Mouse (Mus musculus) right cerebral cortex, postnatal 36 days (tissue): ENCODE data around the gene Sh3pxd2b.
A peak's percentile ranks its signal among the peaks of the same experiment; 100 is the strongest.

Source experiments
- DNase-seq, 2 experiments: peaks; one replicate each; pipeline ENCODE4 v3.0.0; 2022; ENCODE audit warnings: low spot score in 2 of 2, mixed read lengths in 1 of 2

Gene Sh3pxd2b

GRCm38 (mm10) chr11:32340476-32341473, 6.8 kb upstream of the Sh3pxd2b start:
- DNase-seq = peak in 1 of 2 experiments; percentile 65

- DNase-seq = no peak
These were observed 4.8 kb upstream of the Sh3pxd2b start for GRCm38 (mm10) chr11:32342770-32343191.

DNA sequence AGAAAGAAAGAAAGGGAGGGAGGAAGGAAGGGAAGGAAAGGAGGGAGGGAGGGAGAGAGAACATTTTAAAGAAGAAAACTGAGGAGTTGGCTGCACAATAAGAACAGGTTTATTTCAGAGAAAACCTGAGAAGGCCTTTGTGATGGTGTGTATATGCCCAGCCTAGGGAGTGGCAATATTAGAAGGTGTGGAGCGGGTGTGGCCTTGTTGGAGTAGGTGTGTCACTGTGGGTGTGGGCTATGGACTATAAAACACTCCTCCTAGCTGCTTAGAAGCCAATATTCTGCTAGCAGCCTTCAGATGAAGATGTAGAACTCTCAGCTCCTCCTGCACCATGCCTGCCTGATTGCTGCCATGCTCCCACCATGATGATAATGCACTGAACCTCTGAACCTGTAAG, 4.3 kb upstream of the Sh3pxd2b start:
- DNase-seq = no peak

DNA sequence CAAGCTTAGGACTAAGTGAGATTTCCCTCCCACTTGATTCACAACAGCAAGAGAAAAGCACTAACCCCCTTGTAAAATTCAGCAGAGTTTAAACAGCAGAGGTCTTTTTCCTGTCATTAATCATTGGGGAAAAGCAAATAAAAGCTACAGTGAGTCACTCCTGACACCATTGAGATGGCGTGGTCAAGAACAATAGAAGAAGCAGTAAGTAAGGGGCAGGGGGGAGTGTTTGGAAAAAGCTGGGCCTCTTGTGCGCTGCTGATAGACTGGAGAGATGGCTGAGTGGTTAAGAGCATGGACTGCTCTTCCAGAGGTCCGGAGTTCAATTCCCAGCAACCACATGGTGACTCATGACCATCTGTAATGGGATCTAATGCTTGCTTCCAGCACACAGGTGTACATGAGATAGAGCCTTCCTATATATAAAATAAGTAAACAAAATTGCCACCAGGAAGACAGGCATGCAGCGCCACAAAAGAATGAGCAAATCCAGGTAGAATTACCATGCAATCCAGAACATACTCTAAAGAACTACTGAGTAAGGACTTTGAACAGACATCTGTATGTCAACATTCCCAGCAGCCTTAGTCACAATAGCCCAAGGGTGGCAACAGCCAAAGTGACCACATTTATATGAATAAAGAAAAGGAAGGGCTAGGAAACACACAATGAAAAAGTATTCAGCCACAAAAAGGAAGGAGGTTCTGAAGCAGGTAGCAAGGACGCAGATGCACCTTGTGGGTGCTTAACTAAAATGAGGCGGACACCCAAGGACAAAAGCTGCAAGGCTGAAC, 1.9 kb upstream of the Sh3pxd2b start:
- no peak for DNase-seq

- no peak for DNase-seq
These were observed 385 bp upstream of the Sh3pxd2b start for GRCm38 (mm10) chr11:32347264-32347606.

DNA sequence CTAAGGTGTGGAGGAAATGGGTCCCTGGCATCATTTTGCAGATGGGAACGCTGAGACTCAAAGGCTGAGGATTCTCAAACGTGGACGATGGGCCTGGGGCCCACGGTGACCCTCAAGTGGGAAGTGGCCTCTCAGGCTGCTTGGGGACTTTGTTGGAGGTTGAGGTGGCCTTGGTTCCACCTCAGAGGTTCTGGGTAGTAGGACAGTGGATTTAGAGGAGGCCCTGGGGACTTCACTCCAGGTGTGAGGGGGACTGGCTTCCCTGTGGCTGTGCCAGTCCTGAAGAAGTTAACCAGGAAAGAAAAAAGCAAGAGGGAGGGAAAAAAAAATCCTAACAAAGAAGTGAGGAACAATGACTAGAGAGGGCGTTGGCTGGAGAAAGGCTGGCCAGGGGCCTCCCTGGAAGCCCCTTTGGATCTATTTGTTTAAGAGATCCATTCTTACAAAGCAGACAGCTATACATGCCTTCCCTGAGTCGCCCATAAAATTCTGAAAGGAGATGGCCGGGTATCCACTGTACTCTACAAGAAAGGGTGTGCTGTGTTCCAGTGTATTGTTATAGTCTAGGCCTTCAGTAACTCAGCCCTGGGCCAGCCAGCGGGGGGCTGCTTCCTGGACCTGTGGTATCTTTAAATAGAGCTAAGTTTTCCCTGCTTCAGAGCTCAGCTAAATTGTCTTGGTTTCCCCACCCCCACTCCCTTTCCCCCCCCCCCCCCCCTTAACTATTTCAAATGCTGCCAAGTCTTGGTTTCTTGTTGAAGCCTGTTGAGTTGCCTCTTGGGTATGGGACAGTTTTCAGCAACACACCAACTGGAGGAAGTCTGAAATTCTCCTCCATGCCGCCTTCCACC, 1.0 kb downstream of the Sh3pxd2b start:
- no peak for DNase-seq

DNA sequence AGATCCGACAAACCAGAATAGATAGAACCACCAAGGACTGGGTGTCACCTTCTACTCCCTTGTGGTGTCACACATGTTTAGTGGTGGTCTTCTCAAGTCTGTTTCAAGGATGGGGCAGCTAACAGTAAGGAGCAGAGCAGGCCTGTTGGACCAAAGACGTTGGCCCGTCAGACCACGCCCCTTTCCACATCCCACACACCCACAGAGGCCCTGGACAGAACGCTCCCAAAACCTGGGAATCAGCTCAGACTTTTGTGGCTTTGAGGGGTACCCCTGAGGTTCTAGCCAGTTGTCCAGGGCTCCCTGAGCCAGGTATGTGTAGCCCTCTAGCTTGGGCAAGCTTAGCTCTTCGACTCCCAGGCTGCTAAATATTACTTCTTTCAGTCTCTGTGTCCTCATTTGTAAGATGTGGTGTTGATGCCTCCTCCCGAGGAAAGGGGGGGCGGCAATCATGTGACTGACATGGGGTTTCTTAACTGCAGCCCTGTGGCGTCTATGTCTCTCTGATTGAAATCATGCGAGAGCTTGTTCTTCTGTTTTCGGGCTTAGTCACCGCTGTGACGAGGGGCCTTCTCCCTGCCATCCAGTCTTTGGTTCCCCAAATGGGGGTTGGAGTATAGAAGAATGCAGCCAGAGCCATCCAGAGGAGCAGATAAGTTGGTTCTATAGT, 1.8 kb downstream of the Sh3pxd2b start:
- no peak for DNase-seq

DNA sequence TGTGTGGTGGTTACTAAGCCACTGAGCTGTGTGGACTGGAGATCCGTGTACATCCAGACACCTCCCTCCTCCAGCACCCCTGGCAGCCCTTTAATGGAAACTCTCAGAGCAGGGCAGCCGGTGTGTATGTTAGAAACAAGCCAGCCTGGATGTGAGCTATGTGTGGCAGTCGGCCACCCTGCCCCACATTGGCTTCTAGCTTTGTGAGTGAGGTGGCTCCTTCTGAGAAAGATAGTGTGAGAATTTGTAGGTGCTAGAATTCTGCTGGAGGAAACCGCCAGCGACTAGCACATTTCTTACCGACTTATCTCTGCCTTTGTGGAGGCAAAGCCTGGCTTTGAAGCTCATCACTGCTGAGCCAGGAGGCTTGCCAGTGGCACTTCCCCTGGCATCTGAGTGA, 5.3 kb downstream of the Sh3pxd2b start:
- DNase-seq = peak in 1 of 2 experiments; percentile 50

- no peak for DNase-seq
These were observed 7.8 kb downstream of the Sh3pxd2b start for GRCm38 (mm10) chr11:32355377-32355776.

GRCm38 (mm10) chr11:32357686-32358085, 10.1 kb downstream of the Sh3pxd2b start:
- no peak for DNase-seq

DNA sequence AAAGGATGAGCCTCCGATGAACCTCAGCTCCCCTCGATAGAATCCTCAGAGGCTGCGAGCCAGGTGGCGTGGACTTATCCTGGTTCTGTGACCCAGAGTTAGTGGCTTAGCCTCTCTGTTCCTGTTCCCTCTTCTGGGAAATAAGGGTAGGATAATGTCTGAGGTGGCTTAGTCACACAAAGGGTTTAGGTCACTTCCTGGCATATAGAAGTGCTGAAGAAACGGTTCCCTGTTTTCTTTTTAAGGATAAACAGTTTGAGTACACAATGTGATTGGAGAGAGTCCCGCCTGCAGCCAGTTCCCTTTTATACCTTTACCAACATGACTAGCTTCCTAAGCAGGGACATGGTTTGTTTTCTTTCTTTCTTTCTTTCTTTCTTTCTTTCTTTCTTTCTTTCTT, 10.8 kb downstream of the Sh3pxd2b start:
- no peak for DNase-seq

DNA sequence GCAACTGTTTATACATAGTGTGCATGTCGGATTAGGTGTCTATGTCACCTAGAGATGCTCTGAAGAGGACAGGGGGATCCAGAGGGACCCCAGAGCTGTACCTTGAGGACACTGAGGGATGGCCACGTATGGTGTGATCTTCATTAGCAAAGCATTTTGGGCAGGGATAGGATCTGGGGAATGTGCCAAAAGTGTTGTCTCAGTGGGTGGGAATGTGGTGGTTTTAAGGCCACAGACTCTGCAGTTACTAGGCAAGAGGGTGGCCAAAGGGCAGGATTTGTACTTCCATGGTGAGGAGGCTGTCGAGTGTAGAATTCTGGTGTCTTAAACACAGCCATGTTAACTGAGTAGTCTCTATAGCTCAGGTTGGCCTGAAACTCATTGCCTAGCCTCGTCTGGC, 11.9 kb downstream of the Sh3pxd2b start:
- no peak for DNase-seq

- DNase-seq = no peak
These were observed 14.2 kb downstream of the Sh3pxd2b start for GRCm38 (mm10) chr11:32361774-32362173.

GRCm38 (mm10) chr11:32363188-32363587, 15.6 kb downstream of the Sh3pxd2b start:
- DNase-seq = no peak

DNA sequence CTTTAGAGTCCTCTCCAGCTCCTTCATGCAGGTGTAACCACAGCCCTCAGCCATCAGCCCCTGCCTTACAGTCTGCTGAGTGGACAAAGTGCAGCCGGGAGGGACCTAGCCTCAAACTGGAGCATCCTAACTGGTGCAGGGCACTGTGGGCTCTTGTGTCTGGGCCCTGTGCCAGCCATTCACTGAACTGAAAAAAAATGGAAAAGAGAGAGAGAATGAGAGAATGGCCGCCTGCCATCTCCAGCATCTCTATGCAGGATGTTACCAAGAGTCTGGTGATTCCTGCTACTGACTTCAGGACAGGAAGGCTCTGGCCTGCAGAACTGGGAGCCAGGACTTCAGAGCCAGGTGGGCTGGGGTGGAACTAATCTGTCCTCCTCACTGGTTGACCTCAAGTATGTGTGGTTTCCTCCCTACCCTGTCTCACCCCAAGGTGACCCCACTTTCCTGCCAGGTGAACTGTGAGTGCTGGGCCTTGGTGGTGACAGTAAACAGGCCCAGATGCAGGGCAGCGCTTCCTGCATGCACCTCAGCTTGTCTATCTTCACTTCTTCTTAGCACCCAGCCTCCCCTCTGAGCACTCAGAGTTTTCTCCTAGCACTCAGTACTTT, 16.1 kb downstream of the Sh3pxd2b start:
- DNase-seq = no peak

DNA sequence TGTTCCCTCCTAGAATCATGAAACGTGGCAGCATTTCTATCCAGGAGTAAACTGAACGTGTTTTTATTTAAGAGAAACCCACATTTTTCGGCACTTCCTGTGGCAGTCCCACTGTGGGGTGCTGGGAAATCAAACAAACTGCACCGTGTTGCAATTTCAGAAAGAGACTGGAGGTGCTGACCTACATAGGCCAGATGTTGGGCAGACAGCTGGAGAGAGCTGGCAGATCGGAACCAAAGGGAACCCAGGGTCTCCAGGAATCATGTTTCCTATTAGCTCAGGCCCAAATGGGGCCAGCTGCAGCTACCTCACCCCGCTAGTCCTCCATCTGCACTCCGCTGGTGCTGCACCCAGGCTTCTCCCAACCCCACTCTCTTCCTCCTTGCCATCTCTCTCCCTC, 16.8 kb downstream of the Sh3pxd2b start:
- no peak for DNase-seq

DNA sequence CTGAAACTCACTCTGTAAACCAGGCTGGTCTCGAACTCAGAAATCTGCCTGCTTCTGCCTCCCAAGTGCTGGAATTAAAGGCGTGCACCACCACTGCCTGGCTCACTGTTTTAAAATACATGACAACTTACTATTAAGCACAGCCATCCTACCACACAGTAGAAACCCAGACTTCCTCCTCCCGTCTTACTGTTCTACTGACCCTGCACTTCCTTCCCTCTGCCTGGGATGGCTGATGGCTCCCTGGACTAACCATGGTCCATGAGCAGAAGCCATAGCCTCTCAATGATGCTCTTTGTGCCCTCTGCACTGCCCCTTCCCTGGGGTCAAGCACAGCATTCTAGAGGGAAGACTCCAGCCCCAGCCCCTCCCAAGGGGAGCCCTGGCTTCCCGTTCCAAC, 17.9 kb downstream of the Sh3pxd2b start:
- no peak for DNase-seq

- DNase-seq = no peak
These were observed 19.4 kb downstream of the Sh3pxd2b start for GRCm38 (mm10) chr11:32367056-32367455.

GRCm38 (mm10) chr11:32368986-32369385, 21.4 kb downstream of the Sh3pxd2b start:
- DNase-seq = no peak

GRCm38 (mm10) chr11:32370881-32371280, 23.3 kb downstream of the Sh3pxd2b start:
- no peak for DNase-seq
